Mouse (Mus musculus) brown adipose tissue, adult 24 weeks (tissue): Measurements from ENCODE around the gene St5. TPM values are rescaled to one million over a fixed set of nuclear protein-coding genes. Genes with fewer than 3 reads are reported as not detected.

Experiments used
- H3K27ac ChIP-seq: fragments of 200-500 bp; replicated peaks from 2 replicates; pipeline ENCODE4 v1.5.1; 2012; ENCODE audit warnings: low read depth, mild to moderate bottlenecking, low read length
- H3K4me1 ChIP-seq: fragments of 200-500 bp; 2 replicates; pipeline ENCODE4 v1.6.1; 2012; ENCODE audit warnings: low read length, mixed read lengths; ENCODE audit not compliant: control insufficient read depth, insufficient read depth, insufficient read length
- H3K4me3 ChIP-seq: fragments of 200-500 bp; 2 replicates; pipeline ENCODE4 v1.5.1; 2012; ENCODE audit warnings: low read depth, mild to moderate bottlenecking, low read length, moderate library complexity; ENCODE audit not compliant: insufficient read depth
- polyA plus RNA-seq: library from polyadenylated mRNA; stranded (reverse); fragments of >200 nt; gene quantifications from 2 replicates; pipeline ENCODE4 v1.2.4, GENCODE M21; 2012; ENCODE audit not compliant: missing spikeins, insufficient read depth, insufficient read length

Gene St5
- polyA plus RNA-seq, 1 experiment, result 13.4 TPM

DNA sequence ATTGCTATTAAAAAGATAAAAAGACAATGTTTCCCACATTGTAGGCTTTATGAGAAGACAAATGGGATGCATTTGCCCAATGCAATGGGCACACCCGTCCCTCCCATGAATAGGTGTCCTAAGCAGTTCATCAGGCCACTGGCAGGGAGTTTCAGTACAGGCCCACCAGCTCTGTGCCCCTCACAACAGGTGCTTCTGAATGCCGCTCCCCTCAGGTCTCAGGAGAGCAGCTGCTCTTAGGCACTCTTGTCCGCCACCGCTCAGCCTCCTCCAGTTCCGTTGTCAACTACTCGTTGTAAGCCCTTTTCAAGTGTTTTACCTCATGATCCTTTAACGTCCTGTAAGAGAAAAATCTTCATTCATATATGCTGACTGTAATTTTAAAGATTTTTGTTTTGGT lies 8.8 kb upstream of the St5 start:
- no peaks in the 10 kb centered on the region for H3K4me1 ChIP-seq

DNA sequence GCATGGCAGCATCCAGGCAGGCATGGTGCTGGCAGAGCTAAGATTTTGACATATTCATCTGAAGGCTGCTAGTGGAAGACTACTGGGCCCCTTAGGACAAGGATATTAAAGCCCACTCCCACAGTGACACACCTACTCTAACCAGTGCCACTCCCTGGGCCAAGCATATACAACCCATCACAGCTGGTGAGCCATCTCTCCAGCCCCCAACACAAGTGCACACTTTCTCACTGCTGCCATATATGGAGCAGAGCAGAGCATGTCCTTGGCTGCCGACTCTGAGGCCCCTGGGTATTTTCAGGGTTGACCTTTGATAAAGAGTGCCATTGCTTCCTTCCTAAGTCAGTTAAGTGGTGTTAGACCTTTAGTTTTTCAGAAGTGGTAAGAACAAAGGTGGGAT lies 6.7 kb upstream of the St5 start:
- Histone ChIP-seq H3K4me3 (no peak overlapping the region), H3K27ac (0 out of 2 replicates have a peak overlapping the region, but pooled peaks have one; percentile 30), H3K4me1 (no peaks in the 10 kb centered on the region)

More for the DNA sequence above, 8.8 kb upstream of the St5 start:
- Histone ChIP-seq H3K27ac (no peak overlapping the region), H3K4me3 (no peak overlapping the region)

DNA sequence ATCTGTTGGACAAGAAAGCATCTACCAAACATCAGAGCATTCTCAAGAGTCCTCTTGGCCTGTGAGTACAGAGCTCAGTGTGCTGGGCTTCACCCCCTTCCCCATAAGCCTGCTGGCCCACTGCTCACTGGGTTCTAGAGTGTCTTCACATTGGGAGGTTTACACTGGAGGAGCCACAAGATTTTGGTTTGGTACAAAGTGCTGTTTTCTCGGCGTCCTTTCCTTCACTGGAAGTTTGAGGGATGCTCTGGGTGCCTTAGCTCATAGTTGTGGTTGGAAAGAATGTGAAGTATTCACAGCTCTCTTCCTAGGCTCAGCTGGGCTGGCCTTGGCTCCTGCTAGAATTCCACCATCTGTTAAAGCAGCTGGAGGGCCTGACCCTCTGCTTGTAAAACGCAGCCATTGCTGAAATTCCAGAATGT lies 5.6 kb upstream of the St5 start:
- Histone ChIP-seq H3K4me1 (no peaks in the 10 kb centered on the region), H3K4me3 (no peak overlapping the region), H3K27ac (no peak overlapping the region)

DNA sequence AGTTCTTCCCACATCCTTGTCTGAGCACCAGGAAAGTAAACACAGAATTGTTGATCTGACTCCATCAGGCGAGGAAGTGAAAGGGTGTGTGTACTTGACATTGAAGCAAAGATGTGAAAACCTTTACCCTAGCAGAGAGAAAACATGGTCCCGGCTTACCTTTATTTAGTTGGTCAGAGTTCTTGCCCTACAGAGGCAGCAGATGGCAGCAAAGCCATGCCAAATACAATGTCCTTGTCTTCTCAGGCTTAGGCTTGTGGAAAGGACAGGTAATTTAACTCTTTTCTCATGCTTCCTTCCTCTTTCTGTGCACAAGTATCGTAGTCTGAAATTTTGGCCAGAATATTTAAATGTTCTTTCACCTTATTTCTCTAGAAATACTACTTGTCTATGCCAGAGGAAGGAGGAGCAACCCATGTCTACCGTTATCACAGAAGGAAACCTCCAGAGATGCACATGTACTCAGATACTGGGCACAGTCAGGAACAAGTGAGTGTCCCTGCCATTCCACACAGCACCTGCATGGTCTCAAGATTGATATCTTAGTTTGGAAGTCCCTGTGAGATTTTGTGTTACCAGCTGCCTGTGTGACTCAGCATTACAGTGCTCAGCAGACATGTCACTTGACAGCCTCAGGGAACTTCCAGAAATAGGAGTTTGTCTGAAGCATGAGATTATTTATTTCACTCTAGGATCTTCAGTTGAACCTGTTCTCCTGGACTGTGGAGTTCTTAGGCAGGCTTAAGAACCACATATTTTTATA lies 3.8 kb upstream of the St5 start:
- Histone ChIP-seq H3K4me3 (no peak overlapping the region), H3K27ac (no peak overlapping the region)

DNA sequence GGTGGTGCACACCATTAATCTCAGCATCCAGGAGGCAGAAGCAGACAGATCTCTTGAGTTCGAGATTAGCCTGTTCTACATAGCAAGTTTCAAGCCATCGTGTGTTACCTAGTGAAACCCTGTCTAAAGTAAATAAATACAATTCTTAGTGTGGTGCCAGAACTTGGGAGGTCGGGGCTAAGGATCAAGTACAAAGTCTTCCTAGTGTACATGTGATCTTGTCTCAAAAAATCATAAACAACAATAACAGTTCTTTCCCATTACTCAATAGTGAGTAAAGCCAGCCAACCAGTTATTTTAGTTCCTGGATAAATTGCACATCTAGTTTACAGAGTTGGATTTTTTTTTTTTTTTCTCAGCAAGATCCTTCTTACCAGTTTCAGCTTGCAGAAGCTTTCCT lies 1.1 kb upstream of the St5 start:
- Histone ChIP-seq H3K4me3 (peak overlapping the region; percentile 82; the same call in 1 of the 2 replicates), H3K27ac (no peak overlapping the region), H3K4me1 (no peaks in the 10 kb centered on the region; the same call in 1 of the 2 replicates)

More for the DNA sequence above, 3.8 kb upstream of the St5 start:
- no peaks in the 10 kb centered on the region; the same call in 1 of the 2 replicates for H3K4me1 ChIP-seq

DNA sequence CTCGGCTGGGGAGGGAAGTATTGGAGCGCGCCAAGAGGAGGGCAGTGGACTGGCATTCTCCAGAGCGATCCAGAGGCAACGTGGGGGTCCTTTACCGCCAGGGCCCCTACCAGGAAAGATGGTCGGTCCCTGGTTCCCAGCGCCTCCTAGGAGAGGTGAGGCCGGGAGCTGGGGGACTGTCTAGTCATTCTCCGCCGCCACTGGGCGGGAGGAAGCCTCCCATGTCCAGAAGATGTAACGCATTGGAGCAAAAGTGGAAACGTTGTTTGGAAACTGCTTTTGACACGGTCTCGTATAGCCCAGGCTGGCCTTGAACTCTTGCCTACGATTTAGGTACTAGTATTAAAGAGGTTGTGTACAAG lies 592 bp upstream of the St5 start:
- Histone ChIP-seq H3K27ac (no peak overlapping the region; the same call in 1 of the 2 replicates), H3K4me3 (peak overlapping the region; percentile 82), H3K4me1 (no peaks in the 10 kb centered on the region; the same call in 1 of the 2 replicates)

DNA sequence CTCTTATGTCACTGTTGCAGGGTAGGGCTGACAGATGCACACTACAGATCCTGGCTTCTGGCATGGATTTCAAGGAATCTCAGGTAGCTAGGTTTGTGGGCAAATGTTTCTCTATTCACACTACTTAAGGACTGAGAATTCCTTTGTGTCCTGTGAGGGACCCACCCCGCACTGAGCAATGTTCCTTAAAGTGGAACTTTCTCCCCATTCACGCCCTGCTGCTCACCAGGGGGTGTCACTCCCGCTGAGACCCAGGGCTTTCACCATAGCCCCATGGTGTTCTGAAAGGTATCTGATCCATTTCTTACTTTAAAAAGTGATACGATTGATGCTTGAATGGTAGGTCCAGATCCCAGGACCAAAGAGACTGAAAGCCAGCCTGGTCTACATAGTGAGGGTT lies 684 bp downstream of the St5 start:
- no peaks in the 10 kb centered on the region; the same call in 1 of the 2 replicates for H3K4me1 ChIP-seq
- H3K4me3 ChIP-seq, result peak overlapping the region; percentile 48; the same call in 1 of the 2 replicates
- H3K27ac ChIP-seq, result no peak overlapping the region

DNA sequence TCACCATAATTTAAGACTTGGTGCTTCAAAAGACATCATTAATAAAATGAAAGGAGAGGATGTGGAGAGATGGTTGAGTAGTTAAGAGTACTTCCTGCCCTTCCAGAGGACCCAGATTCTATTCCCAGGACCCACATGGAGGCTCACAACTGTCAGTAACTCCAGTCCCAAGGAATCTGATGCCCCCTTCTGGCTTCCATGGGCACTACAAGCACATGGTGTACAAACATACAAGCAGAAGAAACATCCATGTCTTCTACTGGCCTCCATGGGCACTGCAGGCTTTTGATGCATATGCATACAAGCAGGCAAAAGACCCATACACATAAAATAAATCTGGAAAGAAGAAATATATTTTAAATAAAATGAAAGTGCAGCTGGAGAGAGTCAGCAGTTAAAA lies 3.2 kb downstream of the St5 start:
- no peaks in the 10 kb centered on the region; the same call in 1 of the 2 replicates for H3K4me1 ChIP-seq
- no peak overlapping the region for H3K27ac ChIP-seq
- no peak overlapping the region for H3K4me3 ChIP-seq

DNA sequence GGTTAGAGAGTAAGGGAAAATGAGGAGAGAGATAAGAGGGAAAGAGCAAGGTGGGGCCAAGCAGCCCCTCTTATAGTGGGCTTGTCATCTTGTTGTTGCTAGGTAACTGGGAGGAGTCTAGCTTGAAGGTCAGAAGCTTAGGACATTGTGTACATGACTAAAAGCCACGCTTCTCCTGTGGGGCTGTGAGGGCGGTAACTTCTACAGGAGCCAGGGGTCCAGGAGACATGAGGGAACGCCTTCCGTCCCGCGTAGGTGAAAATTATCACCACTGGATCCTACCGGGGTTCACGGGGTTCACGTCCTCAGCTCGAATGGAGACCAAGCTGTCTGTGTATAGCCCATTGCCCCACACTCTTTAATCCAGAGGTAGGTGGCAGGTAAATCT lies 8.1 kb downstream of the St5 start:
- no peak overlapping the region for H3K4me3 ChIP-seq
- peaks cover 4% of the 10 kb centered on the region; the same call in 1 of the 2 replicates for H3K4me1 ChIP-seq
- no peak overlapping the region for H3K27ac ChIP-seq

DNA sequence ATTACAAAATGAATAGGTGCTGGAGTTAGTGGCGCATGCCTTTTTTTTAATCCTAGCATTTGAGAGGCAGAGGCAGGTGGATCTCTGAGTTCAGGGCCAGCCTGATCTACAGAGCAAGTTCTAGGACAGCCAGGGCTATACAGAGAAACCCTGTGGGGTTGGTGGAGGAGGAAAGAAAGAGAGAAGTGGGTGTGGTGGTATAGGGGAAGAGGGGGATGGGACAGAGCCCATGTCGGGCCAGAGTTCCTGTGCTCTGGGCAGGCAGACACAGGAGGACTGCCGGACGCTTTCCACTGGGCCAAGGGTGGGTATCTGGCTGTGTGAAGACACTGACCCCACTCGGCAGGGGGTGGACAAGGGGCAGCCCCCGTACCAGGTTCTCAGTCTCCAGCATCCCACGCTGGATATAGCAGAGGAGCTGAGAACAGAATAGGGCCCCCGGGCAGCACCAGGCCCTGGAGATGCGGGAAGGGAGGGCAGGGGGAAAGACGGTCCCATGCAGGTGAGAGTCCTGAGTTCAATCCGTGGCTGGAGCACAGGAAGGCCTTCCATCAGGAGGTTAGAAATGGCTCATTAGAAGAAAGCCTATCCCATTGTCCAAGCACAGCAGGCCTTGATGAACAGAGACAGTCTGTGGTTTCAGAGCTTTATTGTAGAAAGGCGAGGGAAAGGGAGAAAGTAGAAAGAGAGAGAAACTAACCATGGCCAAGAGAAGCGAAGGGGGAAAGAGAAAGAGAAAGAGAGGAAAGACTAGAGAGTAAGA lies 8.6 kb downstream of the St5 start:
- Histone ChIP-seq H3K27ac (no peak overlapping the region), H3K4me1 (peaks cover 4% of the 10 kb centered on the region; the same call in 1 of the 2 replicates), H3K4me3 (no peak overlapping the region)

DNA sequence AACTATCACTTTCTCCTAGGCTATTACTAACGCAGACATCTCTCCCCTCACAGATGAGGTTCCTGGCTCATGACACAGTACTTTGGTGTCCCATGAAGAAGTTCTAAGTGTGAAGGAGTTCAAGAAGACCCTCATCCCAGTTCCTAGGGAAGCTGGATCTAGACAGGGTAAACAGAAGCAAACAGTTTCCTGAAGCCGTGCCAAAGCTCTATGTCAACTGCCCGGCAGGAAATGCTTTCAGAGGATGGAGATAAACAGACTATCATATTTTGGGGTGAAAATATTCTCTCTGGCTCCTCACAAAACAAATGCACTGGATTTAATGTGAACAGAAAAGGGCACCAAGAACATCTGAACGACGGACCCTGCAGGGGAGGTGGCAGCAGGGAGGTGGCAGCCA lies 12.4 kb downstream of the St5 start:
- peaks cover 4% of the 10 kb centered on the region; the same call in 1 of the 2 replicates for H3K4me1 ChIP-seq
- H3K4me3 ChIP-seq, result no peak overlapping the region
- H3K27ac ChIP-seq, result no peak overlapping the region

DNA sequence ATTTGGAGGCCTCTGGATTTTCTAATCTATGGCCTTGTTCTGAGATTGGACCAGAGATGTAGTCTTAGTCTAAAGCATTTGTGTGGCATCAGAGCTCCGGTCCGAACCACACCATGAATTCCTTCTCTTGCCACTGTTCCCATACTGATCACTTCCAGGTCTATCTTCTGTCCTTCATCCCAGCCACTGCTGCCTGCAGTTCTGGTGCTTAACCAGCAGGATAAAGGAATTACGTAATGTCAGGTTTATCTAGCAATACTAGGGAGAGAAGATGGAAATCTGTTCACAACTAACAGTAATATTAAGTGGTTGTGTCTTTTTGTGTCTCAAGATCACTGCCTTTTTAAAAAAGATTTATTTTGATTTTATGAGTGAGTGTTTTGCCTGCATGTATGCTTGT lies 13.3 kb downstream of the St5 start:
- H3K4me1 ChIP-seq, result peaks cover 4% of the 10 kb centered on the region; the same call in 1 of the 2 replicates
- H3K4me3 ChIP-seq, result no peak overlapping the region
- no peak overlapping the region for H3K27ac ChIP-seq

DNA sequence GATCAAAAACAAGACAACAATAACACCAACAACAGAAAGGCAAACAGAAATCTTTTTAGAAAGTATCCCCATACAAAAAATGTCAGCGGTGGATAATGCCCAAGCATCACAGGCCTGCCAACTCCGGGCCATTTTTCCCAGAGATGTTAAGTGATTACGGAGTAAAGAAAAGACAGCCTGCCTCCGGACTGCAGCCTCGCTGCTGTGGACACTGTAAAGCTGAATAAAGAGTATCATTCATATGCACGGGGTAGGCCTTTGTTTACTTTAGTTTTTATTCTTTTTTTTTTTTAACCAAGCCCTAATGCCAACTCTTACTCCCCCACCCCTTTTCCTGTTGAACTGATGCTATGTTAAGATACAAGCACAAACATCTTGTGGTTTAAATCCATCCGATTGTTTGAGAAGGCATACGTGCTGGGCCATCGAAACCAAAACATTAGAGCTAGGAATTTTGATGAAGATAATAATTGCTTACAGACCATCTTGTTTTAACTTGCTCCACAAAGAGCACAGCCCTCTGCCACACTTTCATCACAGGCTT lies 16.7 kb downstream of the St5 start:
- no peak overlapping the region for H3K4me3 ChIP-seq
- H3K27ac ChIP-seq, result no peak overlapping the region
- H3K4me1 ChIP-seq, result peaks cover 4% of the 10 kb centered on the region; the same call in 1 of the 2 replicates

DNA sequence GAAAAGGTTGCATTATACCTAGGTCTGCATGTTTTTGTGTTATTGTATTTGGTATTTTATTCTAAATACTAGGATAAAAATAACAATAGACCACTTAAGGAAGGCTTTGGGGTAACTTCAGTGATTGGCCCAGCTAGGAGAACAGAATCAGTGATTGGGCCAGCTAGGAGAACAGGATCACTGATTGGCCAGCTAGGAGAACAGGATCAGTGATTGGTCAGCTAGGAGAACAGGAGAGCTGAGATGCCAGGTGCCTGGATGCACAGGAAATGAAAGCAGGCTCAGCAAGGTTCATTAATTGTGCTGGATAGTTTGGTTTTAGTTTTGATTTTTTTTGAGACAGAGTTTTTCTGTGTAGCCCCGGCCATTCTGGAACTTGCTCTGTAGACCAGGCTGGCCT lies 22.5 kb downstream of the St5 start:
- no peak overlapping the region for H3K27ac ChIP-seq

DNA sequence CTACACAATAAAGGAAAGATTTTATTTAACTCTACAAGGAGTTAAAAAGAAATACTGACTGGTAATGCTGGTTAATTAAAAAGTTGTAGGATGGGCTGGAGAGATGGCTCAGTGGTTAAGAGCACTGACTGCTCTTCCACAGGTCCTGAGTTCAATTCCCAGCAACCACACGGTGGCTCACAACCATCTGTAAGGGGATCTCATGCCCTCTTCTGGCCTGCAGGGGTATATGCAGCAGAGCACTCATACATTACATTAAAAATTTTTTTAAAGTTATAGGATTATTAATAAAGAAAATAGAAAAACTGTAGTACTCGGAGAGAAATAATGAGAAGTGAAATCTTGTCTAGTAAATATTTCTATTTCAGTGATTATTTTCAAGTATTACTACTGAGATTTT lies 23.1 kb downstream of the St5 start:
- H3K4me1 ChIP-seq, result no peaks in the 10 kb centered on the region
- H3K4me3 ChIP-seq, result no peak overlapping the region
- H3K27ac ChIP-seq, result no peak overlapping the region

More for the DNA sequence above, 22.5 kb downstream of the St5 start:
- Histone ChIP-seq H3K4me3 (no peak overlapping the region), H3K4me1 (no peaks in the 10 kb centered on the region)
